Mouse (Mus musculus) midbrain, embryonic 15.5 days (tissue): ENCODE results near the gene Zfp664. TPM values are rescaled to one million over a fixed set of nuclear protein-coding genes. Genes with fewer than 3 reads are reported as not detected.
A peak's percentile ranks its signal among the peaks of the same experiment; 100 is the strongest.

Experiments
- ATAC-seq: fragments of 200-750 bp; cut with Nextera tagmentation; replicated peaks from 2 replicates; pipeline ENCODE4 v1.8.0; 2017; ENCODE audit warnings: moderate TSS enrichment
- H3K27ac ChIP-seq: fragments of 300-500 bp; sonication (generic); 2 replicates; pipeline ENCODE4 v1.5.1; 2015; ENCODE audit warnings: mild to moderate bottlenecking, inconsistent platforms
- H3K27me3 ChIP-seq: fragments of 300-500 bp; sonication (generic); replicated peaks from 2 replicates; pipeline ENCODE4 v1.6.1; 2015; ENCODE audit warnings: inconsistent platforms
- H3K36me3 ChIP-seq: fragments of 300-500 bp; sonication (generic); replicated peaks from 2 replicates; pipeline ENCODE4 v1.6.1; 2015; ENCODE audit warnings: inconsistent platforms
- H3K4me1 ChIP-seq: fragments of 300-500 bp; sonication (generic); 2 replicates; pipeline ENCODE4 v1.6.1; 2015; ENCODE audit warnings: inconsistent platforms
- H3K4me2 ChIP-seq: fragments of 300-500 bp; sonication (generic); 2 replicates; pipeline ENCODE4 v1.6.1; 2015; ENCODE audit warnings: inconsistent platforms, mild to moderate bottlenecking, moderate library complexity
- H3K4me3 ChIP-seq: fragments of 300-500 bp; sonication (generic); 2 replicates; pipeline ENCODE4 v1.5.1; 2015; ENCODE audit warnings: mild to moderate bottlenecking, inconsistent platforms
- H3K9ac ChIP-seq: fragments of 300-500 bp; sonication (generic); 2 replicates; pipeline ENCODE4 v1.6.1; 2015; ENCODE audit warnings: mild to moderate bottlenecking, inconsistent platforms
- H3K9me3 ChIP-seq: fragments of 300-500 bp; sonication (generic); 2 replicates; pipeline ENCODE4 v1.6.1; 2016; ENCODE audit warnings: inconsistent platforms
- WGBS: fragments of 180-500 bp; shearing (Covaris S2); methylation state at CpG from one replicate; pipeline ENCODE4 v1.1.7; 2015; ENCODE audit warnings: mixed read lengths; 5-methylcytosine and 5-hydroxymethylcytosine counted together
- polyA plus RNA-seq: library from polyadenylated mRNA; unstranded; fragments of >200 nt; fragmentation: Nextera tagmentation; extraction: Ambion mirVana; gene quantifications from 2 replicates; pipeline ENCODE4 v1.2.1, GENCODE M21; 2015

Zfp664 gene
- polyA plus RNA-seq, 1 experiment from 2014 or later, result 117 TPM

DNA sequence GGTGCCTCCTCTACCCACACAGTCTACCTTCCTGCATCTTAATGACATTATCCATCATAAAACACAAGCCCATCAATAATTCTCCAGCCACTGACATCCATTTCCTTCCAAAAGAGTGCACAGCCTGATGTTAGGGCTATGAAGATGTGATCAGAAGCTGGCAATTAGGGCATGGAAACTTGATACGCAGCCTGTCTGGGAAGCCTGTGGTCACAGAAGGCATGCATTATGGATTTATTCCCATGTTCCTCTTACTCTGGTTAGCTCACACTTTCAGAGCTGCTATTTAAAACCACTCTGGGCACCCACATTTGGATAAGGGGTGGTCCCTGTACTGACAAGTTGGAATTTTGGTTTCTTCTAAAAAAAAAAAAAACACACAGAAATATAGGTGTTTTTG lies 15.5 kb upstream of the Zfp664 start:
- Histone ChIP-seq H3K27ac (no peak overlapping the region), H3K27me3 (no peaks in the 10 kb centered on the region), H3K9ac (no peak overlapping the region), H3K4me2 (no peak overlapping the region), H3K4me1 (peaks cover 14% of the 10 kb centered on the region), H3K36me3 (no peaks in the 10 kb centered on the region), H3K9me3 (no peaks in the 10 kb centered on the region), H3K4me3 (no peak overlapping the region)
- ATAC-seq, result no peak
- 59% methylated on average over 1 of the region's 1 CpGs for WGBS

DNA sequence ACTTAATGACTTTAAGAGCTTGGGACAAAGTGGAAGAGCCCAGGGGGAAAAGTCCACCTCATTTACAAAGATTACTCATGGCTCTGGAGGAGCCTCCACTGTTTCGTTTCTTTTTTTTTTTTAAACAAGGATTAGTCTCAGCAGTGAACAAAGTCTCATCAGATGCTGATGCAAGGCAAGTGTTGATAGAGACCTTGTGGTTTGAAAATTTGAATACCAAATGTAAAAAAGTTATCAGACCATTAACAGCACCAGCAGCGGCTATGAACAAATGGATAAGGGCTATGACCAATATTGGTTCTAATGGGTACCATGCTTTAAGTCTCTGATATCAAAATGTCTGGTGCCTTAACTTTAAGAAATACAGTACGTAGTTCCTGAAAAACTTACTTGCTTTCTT lies 13.5 kb upstream of the Zfp664 start:
- H3K27me3 ChIP-seq, result no peaks in the 10 kb centered on the region
- H3K9me3 ChIP-seq, result no peaks in the 10 kb centered on the region
- H3K36me3 ChIP-seq, result no peaks in the 10 kb centered on the region
- peaks cover 4% of the 10 kb centered on the region; the same call in 1 of the 2 replicates for H3K4me1 ChIP-seq
- WGBS, result 66% methylated on average over 3 of the region's 3 CpGs
- H3K9ac ChIP-seq, result no peak overlapping the region
- no peak overlapping the region for H3K4me3 ChIP-seq
- ATAC-seq, result no peak
- H3K4me2 ChIP-seq, result no peak overlapping the region
- H3K27ac ChIP-seq, result no peak overlapping the region

DNA sequence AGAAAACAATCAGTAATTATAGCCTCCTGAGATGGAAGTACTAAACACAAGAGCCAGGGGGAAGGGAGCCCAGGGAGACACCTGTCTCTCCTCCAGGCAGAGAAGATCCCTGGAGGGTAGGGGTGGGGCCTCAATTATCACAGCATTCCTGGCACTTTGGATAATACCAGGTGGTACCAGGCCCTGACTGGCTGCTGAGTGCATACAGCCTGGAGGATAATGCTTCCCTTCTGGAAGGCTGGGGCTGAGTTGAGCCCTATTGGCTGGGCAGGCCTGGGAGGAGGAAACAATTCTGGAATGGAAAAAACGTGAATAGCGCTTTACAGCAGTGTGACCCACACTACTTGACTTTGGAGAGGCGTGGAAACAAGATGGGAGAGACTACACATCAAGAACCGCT lies 10.9 kb upstream of the Zfp664 start:
- no peak overlapping the region for H3K4me2 ChIP-seq
- no peak overlapping the region for H3K27ac ChIP-seq
- H3K36me3 ChIP-seq, result no peaks in the 10 kb centered on the region
- 50% methylated on average over 4 of the region's 4 CpGs for WGBS
- no peaks in the 10 kb centered on the region for H3K27me3 ChIP-seq
- no peaks in the 10 kb centered on the region for H3K9me3 ChIP-seq
- H3K4me1 ChIP-seq, result peaks cover 3% of the 10 kb centered on the region; the same call in 1 of the 2 replicates
- ATAC-seq, result no peak
- H3K4me3 ChIP-seq, result no peak overlapping the region
- H3K9ac ChIP-seq, result no peak overlapping the region

DNA sequence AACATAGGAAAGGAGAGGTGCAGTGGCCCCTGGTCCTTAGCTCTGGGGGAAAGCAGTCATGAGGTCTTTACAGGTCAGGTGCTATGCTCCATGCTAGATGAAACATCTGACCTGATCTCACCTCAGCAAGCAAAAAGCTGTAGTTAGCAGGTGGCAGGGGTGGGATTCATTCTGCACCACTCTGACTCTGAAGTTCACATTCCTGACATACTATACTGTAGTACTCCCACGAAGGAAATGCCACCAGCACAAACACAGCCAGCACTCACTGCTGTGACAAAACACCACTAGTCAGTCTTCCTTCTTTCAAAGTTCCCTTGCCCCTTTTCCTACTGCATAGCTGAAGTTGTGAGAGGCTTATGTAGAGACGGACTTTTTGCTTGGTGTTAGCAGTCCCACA lies 10.2 kb upstream of the Zfp664 start:
- Histone ChIP-seq H3K4me2 (no peak overlapping the region), H3K36me3 (no peaks in the 10 kb centered on the region), H3K27ac (no peak overlapping the region), H3K9me3 (no peaks in the 10 kb centered on the region), H3K27me3 (no peaks in the 10 kb centered on the region), H3K9ac (no peak overlapping the region), H3K4me3 (no peak overlapping the region), H3K4me1 (peaks cover 3% of the 10 kb centered on the region; the same call in 1 of the 2 replicates)
- WGBS, result 45% methylated on average over 2 of the region's 2 CpGs
- no peak for ATAC-seq

DNA sequence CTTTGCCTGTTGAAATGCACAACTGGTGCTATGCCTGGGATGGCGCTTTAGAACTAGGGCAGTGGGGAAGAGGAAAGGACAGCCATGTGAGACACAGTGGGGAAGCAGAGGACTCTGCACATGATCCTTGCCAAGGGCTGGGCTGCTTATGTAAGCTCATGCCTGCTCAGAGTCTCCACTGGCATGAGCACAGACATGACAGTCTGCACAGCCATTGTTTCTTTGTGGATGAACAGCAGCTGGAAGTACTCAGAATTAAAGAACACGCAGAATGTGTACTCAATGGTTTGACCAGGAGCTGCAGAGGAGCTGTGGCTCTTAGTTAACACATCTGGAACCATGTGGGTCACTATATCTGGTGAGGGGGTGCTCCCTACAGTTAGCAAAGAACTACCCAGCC lies 9.4 kb upstream of the Zfp664 start:
- Histone ChIP-seq H3K4me1 (peaks cover 3% of the 10 kb centered on the region; the same call in 1 of the 2 replicates), H3K9me3 (no peaks in the 10 kb centered on the region), H3K27ac (no peak overlapping the region), H3K4me3 (no peak overlapping the region), H3K9ac (no peak overlapping the region), H3K4me2 (no peak overlapping the region), H3K36me3 (no peaks in the 10 kb centered on the region), H3K27me3 (no peaks in the 10 kb centered on the region)
- 85% methylated on average over 2 of the region's 2 CpGs for WGBS
- no peak for ATAC-seq

DNA sequence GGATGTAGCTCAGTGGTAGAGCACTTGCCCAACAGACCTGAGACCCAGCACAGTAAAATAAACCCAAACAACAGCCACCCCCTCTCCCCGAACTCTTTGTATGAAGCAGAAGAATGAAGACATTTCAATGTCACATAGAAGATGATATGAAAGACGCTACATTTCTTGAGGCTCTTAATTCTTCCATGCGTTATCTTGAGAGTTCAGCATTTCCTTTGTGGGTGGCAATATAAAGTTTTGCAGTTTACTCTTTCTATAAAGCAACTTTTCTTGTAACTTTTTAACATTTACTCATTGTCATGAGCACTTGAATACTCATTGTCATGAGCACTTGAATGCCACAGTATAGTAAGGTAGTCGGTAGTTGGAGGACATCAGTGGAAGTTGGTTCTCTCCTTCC lies 8.3 kb upstream of the Zfp664 start:
- no peaks in the 10 kb centered on the region for H3K36me3 ChIP-seq
- WGBS, result 91% methylated on average over 4 of the region's 4 CpGs
- no peak overlapping the region for H3K27ac ChIP-seq
- no peak overlapping the region for H3K4me3 ChIP-seq
- no peak overlapping the region for H3K9ac ChIP-seq
- no peaks in the 10 kb centered on the region for H3K27me3 ChIP-seq
- H3K9me3 ChIP-seq, result no peaks in the 10 kb centered on the region
- H3K4me1 ChIP-seq, result peaks cover 3% of the 10 kb centered on the region; the same call in 1 of the 2 replicates
- no peak overlapping the region for H3K4me2 ChIP-seq
- ATAC-seq, result no peak

DNA sequence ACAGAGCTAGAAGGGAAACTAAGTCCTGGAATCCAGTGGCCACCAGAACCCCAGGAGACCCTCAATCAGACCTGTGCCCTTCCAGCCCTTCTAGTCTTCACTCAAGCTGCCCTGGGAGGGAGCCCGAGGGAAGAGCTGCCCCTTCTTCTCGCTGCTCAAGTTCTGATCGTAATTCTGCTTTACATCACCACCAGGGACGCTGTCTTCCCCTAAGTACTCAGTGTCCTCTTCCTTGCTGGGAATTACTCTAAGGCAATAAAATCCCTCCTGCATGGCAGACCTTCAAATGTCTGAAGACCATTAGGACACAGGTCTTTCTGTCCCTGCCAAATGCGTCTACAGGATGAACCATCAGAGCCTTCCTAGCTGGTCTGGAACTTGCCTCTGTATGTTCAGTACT lies 2.5 kb upstream of the Zfp664 start:
- WGBS, result 15% methylated on average over 5 of the region's 5 CpGs
- Histone ChIP-seq H3K9ac (no peak overlapping the region), H3K9me3 (no peaks in the 10 kb centered on the region), H3K4me2 (peak overlapping the region; percentile 85), H3K36me3 (no peaks in the 10 kb centered on the region), H3K27me3 (no peaks in the 10 kb centered on the region), H3K4me1 (peaks cover 34% of the 10 kb centered on the region), H3K4me3 (peak overlapping the region; percentile 14), H3K27ac (no peak overlapping the region)
- no peak for ATAC-seq

DNA sequence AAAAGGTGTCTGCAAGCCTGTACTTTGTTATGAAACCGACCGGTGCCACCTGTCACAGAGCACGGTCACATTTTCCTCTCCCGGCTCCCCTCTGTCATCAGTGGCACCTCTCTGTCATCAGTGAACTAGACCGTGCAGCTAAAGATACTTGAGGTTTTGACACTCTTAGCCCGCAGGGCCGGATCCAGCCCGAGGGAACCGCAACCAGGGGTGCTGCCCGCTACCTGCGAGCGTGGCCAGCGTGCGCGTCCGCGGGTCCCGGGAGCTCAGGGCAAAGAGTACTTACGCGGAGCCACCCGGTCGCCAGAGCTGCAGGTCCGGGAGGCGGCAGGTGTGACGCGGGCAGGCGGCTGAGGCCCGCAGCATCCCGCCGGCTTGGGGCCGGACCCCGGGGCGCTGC lies 1.0 kb upstream of the Zfp664 start:
- Histone ChIP-seq H3K9me3 (no peaks in the 10 kb centered on the region), H3K4me1 (peaks cover 44% of the 10 kb centered on the region), H3K36me3 (no peaks in the 10 kb centered on the region), H3K4me2 (peak overlapping the region; percentile 85), H3K9ac (peak overlapping the region; percentile 72), H3K27ac (peak overlapping the region; percentile 96), H3K4me3 (peak overlapping the region; percentile 96), H3K27me3 (no peaks in the 10 kb centered on the region)
- under 1% methylated on average over 33 of the region's 33 CpGs for WGBS
- ATAC-seq, result peak; percentile 4; the same call in 1 of the 2 replicates

DNA sequence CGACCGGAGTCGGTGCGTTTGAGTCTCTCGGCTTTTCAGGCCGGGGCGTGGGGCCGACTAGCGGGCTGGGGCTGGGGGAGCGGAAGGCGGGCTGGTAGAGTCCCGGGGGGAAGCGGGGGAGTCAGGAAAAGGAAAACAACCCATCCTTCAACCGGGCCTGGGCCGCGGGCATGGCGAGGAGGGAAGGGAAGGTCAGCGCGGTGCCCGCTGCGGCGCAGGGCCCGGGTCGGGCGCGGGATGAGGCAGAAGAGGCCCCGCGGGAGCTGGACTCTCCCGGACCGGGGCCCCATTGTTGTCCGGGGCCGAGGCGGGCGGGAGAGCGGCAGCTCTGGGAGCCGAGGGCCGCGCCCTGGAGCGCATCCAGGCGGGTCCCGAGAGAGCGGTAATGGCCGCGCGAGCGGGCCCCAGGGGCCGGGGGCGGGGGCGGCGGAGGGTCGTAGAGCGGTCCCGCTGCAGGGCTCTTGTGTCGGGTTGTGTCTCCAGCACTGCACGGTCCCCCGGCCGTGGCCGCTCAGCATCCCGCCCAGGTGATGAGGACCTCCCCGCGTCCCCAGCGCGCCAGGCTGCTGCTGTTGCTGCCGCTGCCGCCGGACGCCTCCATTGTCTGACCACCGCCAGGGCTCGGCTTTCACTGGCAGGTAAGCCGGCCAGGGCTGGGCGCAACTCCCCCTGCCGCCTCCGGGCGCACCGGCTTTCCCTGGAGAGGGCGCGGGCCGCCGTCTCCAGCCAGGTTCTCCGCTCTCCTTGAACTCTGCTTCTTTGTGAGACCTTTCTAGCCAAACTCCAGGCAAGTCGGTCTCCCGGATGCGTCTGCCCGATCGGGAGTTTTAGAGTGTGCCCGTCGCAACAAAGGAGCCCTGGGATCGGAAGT lies 615 bp downstream of the Zfp664 start:
- peaks cover 58% of the 10 kb centered on the region for H3K4me1 ChIP-seq

DNA sequence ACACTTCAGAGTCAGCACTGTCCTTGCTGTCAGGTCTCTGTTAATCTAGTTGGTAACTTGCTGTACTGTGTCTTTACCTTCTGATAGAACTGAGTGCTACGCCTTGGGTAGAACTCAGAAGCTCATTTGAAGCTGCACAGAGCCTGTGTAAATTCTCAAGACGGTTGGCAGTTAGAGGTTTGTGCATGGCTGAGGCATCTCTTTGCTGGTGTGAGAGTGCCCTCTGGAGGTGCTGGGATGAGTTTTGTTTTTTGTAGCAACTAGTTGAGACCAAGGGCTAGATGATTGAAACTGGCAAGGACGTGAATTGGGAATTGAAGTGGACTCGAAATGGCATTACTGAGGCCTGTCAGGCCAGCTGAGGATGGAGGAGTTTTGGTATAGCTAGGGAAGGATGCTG lies 6.5 kb downstream of the Zfp664 start:
- H3K27ac ChIP-seq, result no peak overlapping the region
- H3K27me3 ChIP-seq, result no peaks in the 10 kb centered on the region
- H3K4me1 ChIP-seq, result peaks cover 62% of the 10 kb centered on the region
- no peaks in the 10 kb centered on the region for H3K36me3 ChIP-seq
- WGBS, result 35% methylated on average over 4 of the region's 4 CpGs
- H3K4me2 ChIP-seq, result no peak overlapping the region
- no peak overlapping the region for H3K9ac ChIP-seq
- H3K4me3 ChIP-seq, result no peak overlapping the region
- ATAC-seq, result no peak
- H3K9me3 ChIP-seq, result no peaks in the 10 kb centered on the region

More for the DNA sequence above, 615 bp downstream of the Zfp664 start:
- H3K27ac ChIP-seq, result peak overlapping the region; percentile 95
- no peaks in the 10 kb centered on the region for H3K9me3 ChIP-seq
- peak overlapping the region; percentile 85 for H3K9ac ChIP-seq
- no peaks in the 10 kb centered on the region for H3K36me3 ChIP-seq
- under 1% methylated on average over 85 of the region's 88 CpGs for WGBS
- no peaks in the 10 kb centered on the region for H3K27me3 ChIP-seq
- H3K4me3 ChIP-seq, result peak overlapping the region; percentile 96
- peak; percentile 71 for ATAC-seq
- H3K4me2 ChIP-seq, result peak overlapping the region; percentile 69

DNA sequence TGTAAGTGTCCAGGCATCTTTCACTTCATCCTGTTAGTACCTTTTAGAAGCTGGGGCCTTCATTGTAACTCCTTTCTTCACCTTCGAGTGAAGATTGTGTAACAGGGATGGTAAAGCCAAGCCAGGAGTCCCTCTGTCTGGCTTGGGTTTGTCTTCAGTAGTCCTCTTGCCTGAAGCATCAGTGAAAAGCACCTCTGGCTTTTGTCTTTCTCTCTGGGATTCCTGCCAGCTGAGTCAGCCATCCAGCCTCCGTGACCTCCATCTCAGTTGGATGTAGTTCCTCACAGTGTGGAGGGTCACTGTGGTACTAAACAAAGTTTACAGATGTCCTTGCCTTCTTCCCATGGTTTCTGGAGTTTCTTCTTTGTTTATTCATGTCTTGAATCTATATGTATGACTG lies 9.5 kb downstream of the Zfp664 start:
- H3K9me3 ChIP-seq, result no peaks in the 10 kb centered on the region
- H3K4me3 ChIP-seq, result no peak overlapping the region
- no peak overlapping the region for H3K27ac ChIP-seq
- WGBS, result 59% methylated on average over 2 of the region's 2 CpGs
- no peaks in the 10 kb centered on the region for H3K36me3 ChIP-seq
- ATAC-seq, result no peak
- H3K9ac ChIP-seq, result no peak overlapping the region
- no peaks in the 10 kb centered on the region for H3K27me3 ChIP-seq
- no peak overlapping the region for H3K4me2 ChIP-seq
- H3K4me1 ChIP-seq, result peaks cover 38% of the 10 kb centered on the region

DNA sequence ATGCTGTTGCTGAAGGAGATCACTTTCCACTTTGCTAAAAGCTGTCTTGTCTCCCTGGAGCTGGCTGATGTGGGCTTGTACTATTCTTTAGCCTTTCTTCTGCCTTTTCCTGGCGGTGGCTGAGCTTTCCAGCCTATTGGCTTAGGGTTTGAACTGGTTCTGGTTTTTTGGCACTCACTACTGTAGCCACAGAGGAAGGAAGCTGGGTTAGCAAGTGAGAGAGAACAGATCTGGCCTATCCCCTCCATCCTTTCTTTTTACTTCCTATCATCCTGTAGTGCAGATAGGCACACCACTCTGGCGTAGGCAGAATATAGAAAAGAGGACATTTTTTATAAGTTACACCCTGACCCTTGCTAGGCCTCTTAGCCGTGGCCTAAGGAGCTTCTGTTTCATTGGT lies 10.6 kb downstream of the Zfp664 start:
- no peak overlapping the region for H3K27ac ChIP-seq
- H3K9ac ChIP-seq, result no peak overlapping the region
- H3K4me2 ChIP-seq, result no peak overlapping the region
- no peak overlapping the region for H3K4me3 ChIP-seq
- H3K9me3 ChIP-seq, result no peaks in the 10 kb centered on the region
- no peak for ATAC-seq
- no peaks in the 10 kb centered on the region for H3K27me3 ChIP-seq
- WGBS, result 88% methylated on average over 3 of the region's 3 CpGs
- peaks cover 30% of the 10 kb centered on the region for H3K4me1 ChIP-seq
- H3K36me3 ChIP-seq, result no peaks in the 10 kb centered on the region
